Mouse (Mus musculus): ENCODE results near the gene S100a6. TPM values are rescaled to one million over a fixed set of nuclear protein-coding genes. Genes with fewer than 3 reads are reported as not detected.

S100a6 gene
- polyA plus RNA-seq (2016; fragmentation: Nextera tagmentation; extraction: Ambion mirVana) = 27.3 and 28.9 TPM in 2 replicates

- Histone ChIP-seq H3K36me3 (no peaks in the 10 kb centered on the region), H3K4me1 (peaks cover 15% of the 10 kb centered on the region), H3K4me3 (peak within 1 kb of the TSS; percentile 54), H3K9me3 (no peaks in the 10 kb centered on the region), H3K27ac (peak within 1 kb of the TSS; percentile 30; the same call in 1 of the 2 replicates), H3K27me3 (ENCODE audit: insufficient read depth, poor library complexity, severe bottlenecking) (peaks cover 16% of the 10 kb centered on the region; the same call in 1 of the 2 replicates)
- WGBS = under 1% methylated on average over 23 of the region's 23 CpGs
- DNase-seq (ENCODE audit: low spot score) = no peak
Observed at GRCm38 (mm10) chr3:90612728-90613291, at the start of gene S100a6. Gene S100a6, plus strand, starts transcription at chr3:90612882.

- 73% methylated on average over 5 of the region's 5 CpGs for WGBS
- no peak for DNase-seq (ENCODE audit: low spot score)
- no peaks in the 10 kb centered on the region for H3K9me3 ChIP-seq
Observed at GRCm38 (mm10) chr3:90574691-90575090, 38.0 kb upstream of the S100a6 start.

GRCm38 (mm10) chr3:90575320-90575719, 37.4 kb upstream of the S100a6 start:
- H3K9me3 ChIP-seq = no peaks in the 10 kb centered on the region
- no peak for DNase-seq (ENCODE audit: low spot score)
- no peaks in the 10 kb centered on the region for H3K27me3 ChIP-seq (ENCODE audit: insufficient read depth, poor library complexity, severe bottlenecking)
- no peaks in the 10 kb centered on the region; the same call in 1 of the 2 replicates for H3K4me1 ChIP-seq
- H3K4me3 ChIP-seq = no peak overlapping the region
- H3K36me3 ChIP-seq = no peaks in the 10 kb centered on the region
- 82% methylated on average over 3 of the region's 3 CpGs for WGBS
- H3K27ac ChIP-seq = no peak overlapping the region

More at GRCm38 (mm10) chr3:90574691-90575090, 38.0 kb upstream of the S100a6 start:
- Histone ChIP-seq H3K36me3 (no peaks in the 10 kb centered on the region), H3K4me1 (no peaks in the 10 kb centered on the region; the same call in 1 of the 2 replicates), H3K4me3 (no peak overlapping the region), H3K27ac (no peak overlapping the region), H3K27me3 (ENCODE audit: insufficient read depth, poor library complexity, severe bottlenecking) (no peaks in the 10 kb centered on the region)

DNA sequence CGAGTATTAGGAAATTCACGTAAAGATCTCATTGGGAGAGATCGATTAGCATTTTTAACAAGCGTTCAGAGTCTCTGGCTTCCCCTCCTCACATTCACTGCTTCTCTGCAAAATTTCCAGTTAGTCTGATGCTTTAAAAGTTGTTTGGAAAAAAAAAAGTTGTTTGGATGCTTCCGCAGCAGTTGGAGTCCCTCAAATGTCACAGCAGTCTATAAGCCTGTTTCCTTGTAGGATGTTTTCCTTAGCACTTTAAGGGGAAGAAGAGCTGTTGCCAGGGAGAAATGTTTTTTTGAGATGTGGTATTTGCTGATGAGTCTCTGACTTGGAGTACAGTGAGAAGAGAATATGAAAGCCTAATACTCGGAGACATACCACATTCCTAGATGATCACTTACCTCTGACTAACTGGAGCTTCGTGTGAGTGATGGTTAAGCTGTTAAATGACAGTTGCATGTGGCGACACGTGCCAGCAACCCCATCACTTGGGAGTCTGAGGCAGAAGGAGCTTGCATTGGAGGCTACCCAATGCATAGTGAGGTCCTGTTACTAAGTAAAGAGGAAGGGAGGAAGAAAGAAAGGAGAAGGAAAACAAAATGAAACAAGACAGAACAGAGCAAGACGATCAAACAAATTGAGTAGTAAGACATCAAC, 36.2 kb upstream of the S100a6 start:
- Histone ChIP-seq H3K4me3 (no peak overlapping the region), H3K9me3 (no peaks in the 10 kb centered on the region), H3K36me3 (no peaks in the 10 kb centered on the region), H3K4me1 (no peaks in the 10 kb centered on the region; the same call in 1 of the 2 replicates), H3K27ac (no peak overlapping the region), H3K27me3 (ENCODE audit: insufficient read depth, poor library complexity, severe bottlenecking) (no peaks in the 10 kb centered on the region)
- DNase-seq (ENCODE audit: low spot score) = no peak
- WGBS = 73% methylated on average over 10 of the region's 10 CpGs

- DNase-seq (ENCODE audit: low spot score) = no peak
Observed at GRCm38 (mm10) chr3:90579433-90579832, 33.2 kb upstream of the S100a6 start.

GRCm38 (mm10) chr3:90581141-90581540, 31.5 kb upstream of the S100a6 start:
- no peak overlapping the region for H3K27ac ChIP-seq
- H3K36me3 ChIP-seq = no peaks in the 10 kb centered on the region
- DNase-seq (ENCODE audit: low spot score) = no peak
- no peaks in the 10 kb centered on the region for H3K27me3 ChIP-seq (ENCODE audit: insufficient read depth, poor library complexity, severe bottlenecking)
- H3K9me3 ChIP-seq = no peaks in the 10 kb centered on the region
- H3K4me3 ChIP-seq = no peak overlapping the region
- WGBS = 92% methylated on average over 5 of the region's 5 CpGs
- H3K4me1 ChIP-seq = peaks cover 10% of the 10 kb centered on the region

More at GRCm38 (mm10) chr3:90579433-90579832, 33.2 kb upstream of the S100a6 start:
- 60% methylated on average over 7 of the region's 7 CpGs for WGBS
- H3K36me3 ChIP-seq = no peaks in the 10 kb centered on the region
- no peak overlapping the region for H3K4me3 ChIP-seq
- H3K4me1 ChIP-seq = peaks cover 10% of the 10 kb centered on the region
- no peaks in the 10 kb centered on the region for H3K9me3 ChIP-seq
- no peak overlapping the region for H3K27ac ChIP-seq
- H3K27me3 ChIP-seq (ENCODE audit: insufficient read depth, poor library complexity, severe bottlenecking) = no peaks in the 10 kb centered on the region

GRCm38 (mm10) chr3:90582156-90582555, 30.5 kb upstream of the S100a6 start:
- Histone ChIP-seq H3K4me3 (no peak overlapping the region), H3K9me3 (no peaks in the 10 kb centered on the region), H3K36me3 (no peaks in the 10 kb centered on the region), H3K27me3 (ENCODE audit: insufficient read depth, poor library complexity, severe bottlenecking) (no peaks in the 10 kb centered on the region), H3K27ac (no peak overlapping the region), H3K4me1 (peaks cover 15% of the 10 kb centered on the region)
- 98% methylated on average over 1 of the region's 1 CpGs for WGBS
- no peak for DNase-seq (ENCODE audit: low spot score)

- DNase-seq (ENCODE audit: low spot score) = no peak
- H3K36me3 ChIP-seq = no peaks in the 10 kb centered on the region
- no peaks in the 10 kb centered on the region for H3K27me3 ChIP-seq (ENCODE audit: insufficient read depth, poor library complexity, severe bottlenecking)
- peaks cover 17% of the 10 kb centered on the region for H3K4me1 ChIP-seq
- no peak overlapping the region for H3K27ac ChIP-seq
- no peaks in the 10 kb centered on the region for H3K9me3 ChIP-seq
- H3K4me3 ChIP-seq = no peak overlapping the region
- WGBS = 80% methylated on average over 4 of the region's 4 CpGs
Observed at GRCm38 (mm10) chr3:90582556-90582955, 30.1 kb upstream of the S100a6 start.

GRCm38 (mm10) chr3:90583893-90584292, 28.8 kb upstream of the S100a6 start:
- Histone ChIP-seq H3K9me3 (no peaks in the 10 kb centered on the region), H3K27ac (no peak overlapping the region), H3K36me3 (no peaks in the 10 kb centered on the region), H3K27me3 (ENCODE audit: insufficient read depth, poor library complexity, severe bottlenecking) (no peaks in the 10 kb centered on the region), H3K4me3 (no peak overlapping the region), H3K4me1 (peaks cover 17% of the 10 kb centered on the region)
- DNase-seq (ENCODE audit: low spot score) = no peak
- WGBS = 40% methylated on average over 3 of the region's 3 CpGs

DNA sequence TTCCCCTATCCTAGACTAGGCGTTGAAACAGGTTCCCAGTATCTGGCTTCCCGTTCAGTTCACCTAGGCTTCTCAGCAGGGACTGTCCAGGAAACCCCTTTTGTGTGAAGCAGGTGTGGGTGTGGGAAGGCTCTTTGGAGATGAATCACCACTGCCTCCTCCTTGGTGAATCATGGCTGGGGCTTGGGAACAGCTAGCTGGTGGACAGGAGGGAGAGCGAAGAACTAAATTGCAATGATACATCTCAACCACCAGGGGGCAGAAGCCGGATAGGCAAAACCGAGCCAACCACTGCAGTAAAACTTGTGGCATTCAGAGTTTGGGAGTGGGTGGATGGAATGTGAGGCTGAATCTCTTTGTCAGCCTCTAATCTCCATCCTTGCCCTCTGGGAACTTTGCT, 27.1 kb upstream of the S100a6 start:
- DNase-seq (ENCODE audit: low spot score) = peak; percentile 88
- peaks cover 17% of the 10 kb centered on the region; the same call in 1 of the 2 replicates for H3K4me1 ChIP-seq
- H3K27me3 ChIP-seq (ENCODE audit: insufficient read depth, poor library complexity, severe bottlenecking) = no peaks in the 10 kb centered on the region
- H3K36me3 ChIP-seq = no peaks in the 10 kb centered on the region
- 28% methylated on average over 5 of the region's 5 CpGs for WGBS
- no peak overlapping the region for H3K27ac ChIP-seq
- no peaks in the 10 kb centered on the region for H3K9me3 ChIP-seq
- H3K4me3 ChIP-seq = no peak overlapping the region

DNA sequence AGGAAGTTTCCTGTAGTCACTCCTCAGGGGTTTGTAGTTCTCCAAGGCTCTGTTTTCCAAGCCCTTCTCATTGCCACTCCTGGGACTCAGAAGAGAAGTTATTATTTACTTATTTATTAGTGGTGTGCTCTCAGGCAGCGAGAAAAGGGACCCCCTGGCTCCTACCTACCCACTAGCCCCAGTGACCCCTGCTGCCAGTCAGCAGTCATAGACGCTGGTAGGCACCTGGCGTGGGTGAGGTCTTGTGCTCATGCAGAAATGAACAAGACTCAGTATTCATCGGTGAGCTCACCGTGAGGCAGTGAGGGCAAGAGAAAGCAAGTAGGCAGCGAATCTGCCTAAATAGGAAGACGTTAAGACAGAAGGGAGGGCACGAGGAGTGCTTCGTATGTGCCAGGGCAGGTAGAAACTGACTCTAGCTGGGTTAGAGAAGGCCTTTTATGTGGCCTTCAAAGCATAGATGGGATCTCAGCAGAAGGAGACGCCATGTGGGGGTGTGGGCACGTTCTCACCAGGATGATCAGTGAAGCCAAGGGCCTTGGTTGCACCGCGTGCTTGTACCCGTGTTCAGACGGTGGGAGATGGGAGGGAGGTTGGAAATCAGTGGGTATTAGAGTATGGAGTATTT, 26.6 kb upstream of the S100a6 start:
- H3K9me3 ChIP-seq = no peaks in the 10 kb centered on the region
- 0 out of 2 replicates have a peak overlapping the region, but pooled peaks have one; percentile 6 for H3K27ac ChIP-seq
- peaks cover 17% of the 10 kb centered on the region; the same call in 1 of the 2 replicates for H3K4me1 ChIP-seq
- no peaks in the 10 kb centered on the region for H3K36me3 ChIP-seq
- no peak for DNase-seq (ENCODE audit: low spot score)
- H3K4me3 ChIP-seq = no peak overlapping the region
- H3K27me3 ChIP-seq (ENCODE audit: insufficient read depth, poor library complexity, severe bottlenecking) = no peaks in the 10 kb centered on the region
- WGBS = 84% methylated on average over 15 of the region's 15 CpGs

DNA sequence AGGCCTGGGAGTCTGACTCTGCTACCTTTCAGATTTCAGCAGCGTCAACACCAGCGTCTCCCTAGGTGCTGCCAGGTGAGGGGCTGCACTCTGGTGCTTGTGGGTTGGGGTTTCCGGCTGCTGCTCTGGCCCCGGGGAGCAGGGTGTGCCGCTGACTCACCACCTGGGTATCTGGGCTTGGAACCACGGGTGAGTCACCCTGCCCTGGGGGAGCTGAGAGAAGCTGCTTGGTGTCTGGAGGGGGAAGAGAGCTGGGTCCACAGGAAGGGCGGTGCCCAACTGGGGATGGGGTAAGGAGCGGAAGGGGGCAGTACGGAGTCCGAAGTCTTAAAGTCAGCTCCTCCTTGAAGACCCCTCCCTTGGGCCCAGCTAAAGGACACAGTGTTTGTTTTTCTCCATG, 25.8 kb upstream of the S100a6 start:
- H3K27me3 ChIP-seq (ENCODE audit: insufficient read depth, poor library complexity, severe bottlenecking) = no peaks in the 10 kb centered on the region
- H3K36me3 ChIP-seq = no peaks in the 10 kb centered on the region
- H3K27ac ChIP-seq = peak overlapping the region; percentile 62
- H3K4me3 ChIP-seq = no peak overlapping the region
- DNase-seq (ENCODE audit: low spot score) = no peak
- peaks cover 17% of the 10 kb centered on the region; the same call in 1 of the 2 replicates for H3K4me1 ChIP-seq
- H3K9me3 ChIP-seq = no peaks in the 10 kb centered on the region
- 46% methylated on average over 10 of the region's 10 CpGs for WGBS
